Mouse (Mus musculus): ENCODE results near the gene Hist1h2bk. TPM values are rescaled to one million over a fixed set of nuclear protein-coding genes. Genes with fewer than 3 reads are reported as not detected.

Hist1h2bk gene
- polyA plus RNA-seq, 1 experiment, result 30.0 TPM

- TF ChIP-seq CTCF (IDR thresholded peaks at IDR 0.05; ENCODE audit: extremely low read depth, insufficient read depth, insufficient read length, insufficient replicate concordance), result no peak
- no peak for TF ChIP-seq POLR2A (IDR thresholded peaks at IDR 0.05; ENCODE audit: low read depth, low read length)
- DNase-seq (ENCODE audit: low read depth in 1 of 2, low spot score in 2 of 2), result no peak
- Histone ChIP-seq H3K4me3 (ENCODE audit: extremely low read depth, insufficient read depth, insufficient read length) (no peak overlapping the region), H3K36me3 (ENCODE audit: control insufficient read depth, insufficient read depth, low read length) (no peaks in the 10 kb centered on the region), H3K4me1 (ENCODE audit: control insufficient read depth, insufficient read depth, insufficient read length) (peaks cover 8% of the 10 kb centered on the region; the same call in 1 of the 2 replicates), H3K27ac (ENCODE audit: insufficient read depth, low read length) (no peak overlapping the region), H3K27me3 (ENCODE audit: control insufficient read depth, insufficient read depth, low read length) (peaks cover 12% of the 10 kb centered on the region)
- WGBS, result 14% methylated on average over 13 of the region's 13 CpGs
Measured at GRCm38 (mm10) chr13:21996840-21997185, 38.9 kb upstream of the Hist1h2bk start.

- Histone ChIP-seq H3K27ac (ENCODE audit: insufficient read depth, low read length) (no peak overlapping the region), H3K4me3 (ENCODE audit: extremely low read depth, insufficient read depth, insufficient read length) (no peak overlapping the region), H3K27me3 (ENCODE audit: control insufficient read depth, insufficient read depth, low read length) (peaks cover 12% of the 10 kb centered on the region), H3K36me3 (ENCODE audit: control insufficient read depth, insufficient read depth, low read length) (no peaks in the 10 kb centered on the region), H3K4me1 (ENCODE audit: control insufficient read depth, insufficient read depth, insufficient read length) (peaks cover 10% of the 10 kb centered on the region; the same call in 1 of the 2 replicates)
- WGBS, result 25% methylated on average over 21 of the region's 21 CpGs
- DNase-seq (ENCODE audit: low read depth in 1 of 2, low spot score in 2 of 2), result no peak
- TF ChIP-seq CTCF (IDR thresholded peaks at IDR 0.05; ENCODE audit: extremely low read depth, insufficient read depth, insufficient read length, insufficient replicate concordance), result no peak
- no peak for TF ChIP-seq POLR2A (IDR thresholded peaks at IDR 0.05; ENCODE audit: low read depth, low read length)
Measured at GRCm38 (mm10) chr13:21997201-21997820, 38.4 kb upstream of the Hist1h2bk start.

GRCm38 (mm10) chr13:21997821-21998220 lies 37.8 kb upstream of the Hist1h2bk start:
- no peak overlapping the region for H3K27ac ChIP-seq (ENCODE audit: insufficient read depth, low read length)
- WGBS, result 32% methylated on average over 4 of the region's 4 CpGs
- H3K4me3 ChIP-seq (ENCODE audit: extremely low read depth, insufficient read depth, insufficient read length), result no peak overlapping the region
- no peak for DNase-seq (ENCODE audit: low read depth in 1 of 2, low spot score in 2 of 2)
- H3K36me3 ChIP-seq (ENCODE audit: control insufficient read depth, insufficient read depth, low read length), result no peaks in the 10 kb centered on the region
- TF ChIP-seq CTCF (IDR thresholded peaks at IDR 0.05; ENCODE audit: extremely low read depth, insufficient read depth, insufficient read length, insufficient replicate concordance), result no peak
- no peak for TF ChIP-seq POLR2A (IDR thresholded peaks at IDR 0.05; ENCODE audit: low read depth, low read length)
- peaks cover 10% of the 10 kb centered on the region; the same call in 1 of the 2 replicates for H3K4me1 ChIP-seq (ENCODE audit: control insufficient read depth, insufficient read depth, insufficient read length)
- H3K27me3 ChIP-seq (ENCODE audit: control insufficient read depth, insufficient read depth, low read length), result peaks cover 12% of the 10 kb centered on the region

- DNase-seq (ENCODE audit: low read depth in 1 of 2, low spot score in 2 of 2), result no peak
- Histone ChIP-seq H3K27ac (ENCODE audit: insufficient read depth, low read length) (no peak overlapping the region), H3K27me3 (ENCODE audit: control insufficient read depth, insufficient read depth, low read length) (peaks cover 12% of the 10 kb centered on the region), H3K36me3 (ENCODE audit: control insufficient read depth, insufficient read depth, low read length) (no peaks in the 10 kb centered on the region), H3K4me3 (ENCODE audit: extremely low read depth, insufficient read depth, insufficient read length) (no peak overlapping the region), H3K4me1 (ENCODE audit: control insufficient read depth, insufficient read depth, insufficient read length) (peaks cover 10% of the 10 kb centered on the region; the same call in 1 of the 2 replicates)
- no peak for TF ChIP-seq CTCF (IDR thresholded peaks at IDR 0.05; ENCODE audit: extremely low read depth, insufficient read depth, insufficient read length, insufficient replicate concordance)
- TF ChIP-seq POLR2A (IDR thresholded peaks at IDR 0.05; ENCODE audit: low read depth, low read length), result no peak
- WGBS, result 60% methylated on average over 3 of the region's 3 CpGs
Measured at GRCm38 (mm10) chr13:21998412-21998811, 37.3 kb upstream of the Hist1h2bk start.

GRCm38 (mm10) chr13:21999147-21999546 lies 36.5 kb upstream of the Hist1h2bk start:
- no peak for DNase-seq (ENCODE audit: low read depth in 1 of 2, low spot score in 2 of 2)
- TF ChIP-seq CTCF (IDR thresholded peaks at IDR 0.05; ENCODE audit: extremely low read depth, insufficient read depth, insufficient read length, insufficient replicate concordance) (no peak), POLR2A (IDR thresholded peaks at IDR 0.05; ENCODE audit: low read depth, low read length) (no peak)
- no peaks in the 10 kb centered on the region for H3K36me3 ChIP-seq (ENCODE audit: control insufficient read depth, insufficient read depth, low read length)
- WGBS, result 84% methylated on average over 4 of the region's 4 CpGs
- no peak overlapping the region for H3K4me3 ChIP-seq (ENCODE audit: extremely low read depth, insufficient read depth, insufficient read length)
- no peak overlapping the region for H3K27ac ChIP-seq (ENCODE audit: insufficient read depth, low read length)
- H3K4me1 ChIP-seq (ENCODE audit: control insufficient read depth, insufficient read depth, insufficient read length), result peaks cover 10% of the 10 kb centered on the region; the same call in 1 of the 2 replicates
- H3K27me3 ChIP-seq (ENCODE audit: control insufficient read depth, insufficient read depth, low read length), result peaks cover 11% of the 10 kb centered on the region

- Histone ChIP-seq H3K27me3 (ENCODE audit: control insufficient read depth, insufficient read depth, low read length) (peaks cover 8% of the 10 kb centered on the region), H3K4me1 (ENCODE audit: control insufficient read depth, insufficient read depth, insufficient read length) (peaks cover 6% of the 10 kb centered on the region), H3K27ac (ENCODE audit: insufficient read depth, low read length) (no peak overlapping the region), H3K36me3 (ENCODE audit: control insufficient read depth, insufficient read depth, low read length) (no peaks in the 10 kb centered on the region), H3K4me3 (ENCODE audit: extremely low read depth, insufficient read depth, insufficient read length) (no peak overlapping the region)
- 15% methylated on average over 2 of the region's 2 CpGs for WGBS
- TF ChIP-seq CTCF (IDR thresholded peaks at IDR 0.05; ENCODE audit: extremely low read depth, insufficient read depth, insufficient read length, insufficient replicate concordance), result no peak
- no peak for DNase-seq (ENCODE audit: low read depth in 1 of 2, low spot score in 2 of 2)
Measured at GRCm38 (mm10) chr13:22001346-22001745, 34.3 kb upstream of the Hist1h2bk start.

- Histone ChIP-seq H3K4me1 (ENCODE audit: control insufficient read depth, insufficient read depth, insufficient read length) (peaks cover 6% of the 10 kb centered on the region), H3K27ac (ENCODE audit: insufficient read depth, low read length) (no peak overlapping the region), H3K4me3 (ENCODE audit: extremely low read depth, insufficient read depth, insufficient read length) (no peak overlapping the region), H3K36me3 (ENCODE audit: control insufficient read depth, insufficient read depth, low read length) (no peaks in the 10 kb centered on the region), H3K27me3 (ENCODE audit: control insufficient read depth, insufficient read depth, low read length) (0 out of 2 replicates have a peak, but pooled peaks cover 4% of the 10 kb centered on the region)
- DNase-seq (ENCODE audit: low read depth in 1 of 2, low spot score in 2 of 2), result no peak
- 3% methylated on average over 5 of the region's 5 CpGs for WGBS
- TF ChIP-seq CTCF (IDR thresholded peaks at IDR 0.05; ENCODE audit: extremely low read depth, insufficient read depth, insufficient read length, insufficient replicate concordance) (no peak), POLR2A (IDR thresholded peaks at IDR 0.05; ENCODE audit: low read depth, low read length) (no peak)
Measured at GRCm38 (mm10) chr13:22001823-22002222, 33.8 kb upstream of the Hist1h2bk start.

All from spleen, adult 2 months (tissue).